Mouse (Mus musculus) hindbrain, embryonic 16.5 days (tissue): ENCODE measurements around the gene Zfp367. TPM values are rescaled to one million over a fixed set of nuclear protein-coding genes. Genes with fewer than 3 reads are reported as not detected.

Experiments
- ATAC-seq: fragments of 200-750 bp; cut with Nextera tagmentation; 2 replicates; pipeline ENCODE4 v1.8.0; 2017; ENCODE audit warnings: moderate TSS enrichment, moderate library complexity
- H3K27ac ChIP-seq: fragments of 300-500 bp; sonication (generic); 2 replicates; pipeline ENCODE4 v1.5.1; 2014; ENCODE audit warnings: low read depth, mild to moderate bottlenecking, control low read depth, low read length, moderate library complexity
- H3K27me3 ChIP-seq: fragments of 300-500 bp; sonication (generic); replicated peaks from 2 replicates; pipeline ENCODE4 v1.6.1; 2014; ENCODE audit warnings: low read length; ENCODE audit not compliant: control insufficient read depth, insufficient read depth
- H3K36me3 ChIP-seq: fragments of 300-500 bp; sonication (generic); 2 replicates; pipeline ENCODE4 v1.6.1; 2014; ENCODE audit warnings: mild to moderate bottlenecking, low read length, moderate library complexity, mixed read lengths; ENCODE audit not compliant: control insufficient read depth, insufficient read depth
- H3K4me1 ChIP-seq: fragments of 300-500 bp; sonication (generic); 2 replicates; pipeline ENCODE4 v1.6.1; 2014; ENCODE audit warnings: low read depth, low read length; ENCODE audit not compliant: control insufficient read depth, insufficient read depth
- H3K4me2 ChIP-seq: fragments of 300-500 bp; sonication (generic); 2 replicates; pipeline ENCODE4 v1.6.1; 2014; ENCODE audit warnings: mild to moderate bottlenecking, low read length, control low read depth, moderate library complexity
- H3K4me3 ChIP-seq: fragments of 300-500 bp; sonication (generic); 2 replicates; pipeline ENCODE4 v1.5.1; 2014; ENCODE audit warnings: mild to moderate bottlenecking, low read length, control low read depth, moderate library complexity
- H3K9ac ChIP-seq: fragments of 300-500 bp; sonication (generic); 2 replicates; pipeline ENCODE4 v1.6.1; 2014; ENCODE audit warnings: low read depth, mild to moderate bottlenecking, control low read depth, low read length, moderate library complexity
- H3K9me3 ChIP-seq: fragments of 300-500 bp; sonication (generic); 2 replicates; pipeline ENCODE4 v1.6.1; 2014; ENCODE audit warnings: mild to moderate bottlenecking, low read length, moderate library complexity; ENCODE audit not compliant: control insufficient read depth
- WGBS: fragments of 180-500 bp; shearing (Covaris S2); extraction: QIAGEN DNeasy Blood & Tissue Kit; methylation state at CpG from one replicate; pipeline ENCODE4 v1.1.7; 2014; 5-methylcytosine and 5-hydroxymethylcytosine counted together
- polyA plus RNA-seq: library from polyadenylated mRNA; unstranded; fragments of >200 nt; fragmentation: Nextera tagmentation; extraction: Ambion mirVana; gene quantifications from 2 replicates; pipeline ENCODE4 v1.2.1, GENCODE M21; 2015

The Zfp367 gene
- polyA plus RNA-seq = 6.2 and 7.3 TPM in 2 replicates

DNA sequence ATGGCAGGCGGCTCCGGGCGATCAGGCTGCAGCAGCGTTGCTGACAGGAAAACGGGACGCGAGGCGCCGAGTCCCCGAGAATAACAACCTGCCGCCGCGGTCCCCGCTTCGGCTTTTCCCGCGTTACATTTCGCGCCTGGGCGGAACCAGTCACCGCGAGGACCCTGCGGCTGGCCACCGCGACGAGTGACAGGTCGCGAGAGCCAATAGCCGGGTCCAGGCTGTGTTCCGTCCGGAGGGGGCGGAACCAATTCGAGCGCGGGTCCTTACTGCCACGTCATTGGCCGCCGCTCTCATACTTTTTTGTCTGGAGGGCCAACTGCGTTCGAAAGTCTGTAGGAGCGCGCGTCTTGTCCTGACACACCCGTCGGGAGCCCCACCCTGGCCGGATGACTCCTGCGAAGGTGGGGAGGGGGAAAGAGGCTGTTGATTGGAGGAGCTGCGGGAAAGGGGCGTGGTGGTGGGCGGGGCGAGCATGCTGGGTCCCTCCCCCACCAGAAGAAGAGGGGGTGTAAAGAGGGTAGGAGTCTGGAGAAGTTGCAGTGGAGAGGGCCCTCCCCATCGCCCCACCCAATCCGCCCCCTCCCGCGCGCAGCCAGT is at the start of gene Zfp367:
Gene Zfp367 (minus strand): TSS at position 120 of the 600 bp plus-strand sequence.
- WGBS = under 1% methylated on average over 53 of the region's 56 CpGs

DNA sequence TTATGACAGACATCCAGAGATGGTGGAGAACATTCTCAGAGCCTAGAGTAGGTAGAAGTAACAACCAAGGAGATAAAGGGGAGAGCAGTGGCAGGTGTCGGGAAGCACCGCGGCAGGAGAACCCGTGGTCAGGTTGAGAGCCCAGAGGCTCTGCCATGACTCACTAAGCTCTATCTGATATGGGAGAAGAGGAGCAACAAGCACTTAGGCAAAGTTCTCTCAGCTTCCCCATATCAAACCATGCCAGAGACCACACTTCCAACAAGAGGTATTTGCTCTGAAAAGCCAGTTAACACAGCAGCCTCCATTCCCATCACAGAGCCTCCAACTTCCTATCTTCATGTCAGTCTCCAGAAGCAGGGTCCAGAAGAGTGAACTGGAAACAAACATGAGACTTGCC is 47.9 kb upstream of the Zfp367 start:
- no peaks in the 10 kb centered on the region for H3K9me3 ChIP-seq
- H3K4me2 ChIP-seq = no peak overlapping the region
- ATAC-seq = no peak
- WGBS = 92% methylated on average over 4 of the region's 4 CpGs
- no peak overlapping the region for H3K4me3 ChIP-seq
- no peak overlapping the region for H3K9ac ChIP-seq
- no peaks in the 10 kb centered on the region for H3K27me3 ChIP-seq
- no peak overlapping the region for H3K27ac ChIP-seq
- H3K36me3 ChIP-seq = peaks cover 3% of the 10 kb centered on the region; the same call in 1 of the 2 replicates
- no peaks in the 10 kb centered on the region for H3K4me1 ChIP-seq

More for the DNA sequence above, at the start of gene Zfp367:
- H3K27me3 ChIP-seq = no peaks in the 10 kb centered on the region; the same call in 1 of the 2 replicates
- H3K27ac ChIP-seq = peak within 1 kb of the TSS; percentile 40
- no peaks in the 10 kb centered on the region for H3K9me3 ChIP-seq
- no peaks in the 10 kb centered on the region for H3K36me3 ChIP-seq
- peak within 1 kb of the TSS; percentile 86 for H3K4me3 ChIP-seq
- peaks cover 10% of the 10 kb centered on the region for H3K4me1 ChIP-seq
- H3K4me2 ChIP-seq = peak within 1 kb of the TSS; percentile 89
- ATAC-seq = peak; percentile 99
- peak within 1 kb of the TSS; percentile 76 for H3K9ac ChIP-seq

DNA sequence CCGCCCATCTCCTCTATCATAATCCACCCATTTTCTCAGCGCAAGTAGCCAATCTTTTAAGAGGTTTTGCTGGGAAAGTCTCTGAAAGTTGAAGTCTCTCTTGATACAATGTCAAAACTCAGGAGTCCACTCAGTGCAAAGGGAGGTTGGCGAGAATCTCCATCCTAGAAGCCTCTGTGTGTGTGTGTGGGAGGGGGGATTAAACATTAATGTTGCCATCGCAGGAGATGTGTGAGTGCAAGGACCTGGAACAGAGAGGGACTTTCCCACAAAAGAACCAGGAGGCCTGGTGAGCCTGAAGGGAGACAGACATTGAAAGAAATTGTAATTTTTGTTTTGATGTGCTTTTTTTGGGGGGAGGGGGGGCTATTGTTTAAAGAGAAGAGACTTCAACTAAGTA is 45.3 kb upstream of the Zfp367 start:
- H3K9me3 ChIP-seq = no peaks in the 10 kb centered on the region
- H3K4me1 ChIP-seq = no peaks in the 10 kb centered on the region
- 88% methylated on average over 4 of the region's 4 CpGs for WGBS
- H3K4me2 ChIP-seq = no peak overlapping the region
- no peak for ATAC-seq
- H3K27me3 ChIP-seq = no peaks in the 10 kb centered on the region
- no peak overlapping the region for H3K4me3 ChIP-seq
- H3K9ac ChIP-seq = no peak overlapping the region
- no peak overlapping the region for H3K27ac ChIP-seq
- peaks cover 3% of the 10 kb centered on the region; the same call in 1 of the 2 replicates for H3K36me3 ChIP-seq

DNA sequence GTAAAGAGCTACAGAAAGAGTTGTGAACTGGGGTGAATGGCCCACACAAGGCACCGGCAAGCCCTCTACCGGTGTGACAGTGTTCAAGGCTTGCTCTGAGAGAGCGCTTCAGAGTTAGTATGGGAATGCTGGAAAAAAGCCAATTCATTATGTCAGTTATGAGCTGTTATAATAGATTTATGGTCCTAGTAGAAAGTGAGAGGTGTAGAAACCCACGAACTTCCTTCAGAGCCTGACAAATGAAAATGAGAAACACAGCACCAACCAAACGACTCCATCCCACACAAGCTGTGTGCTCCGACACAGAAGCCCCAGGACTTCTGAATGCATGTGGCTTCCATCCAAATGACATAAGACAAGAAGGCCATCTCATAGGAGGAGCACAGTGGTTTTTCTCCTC is 44.9 kb upstream of the Zfp367 start:
- Histone ChIP-seq H3K9me3 (no peaks in the 10 kb centered on the region), H3K9ac (no peak overlapping the region), H3K4me3 (no peak overlapping the region), H3K4me1 (no peaks in the 10 kb centered on the region), H3K27me3 (no peaks in the 10 kb centered on the region), H3K27ac (no peak overlapping the region), H3K4me2 (no peak overlapping the region), H3K36me3 (peaks cover 3% of the 10 kb centered on the region; the same call in 1 of the 2 replicates)
- ATAC-seq = no peak
- WGBS = 80% methylated on average over 6 of the region's 6 CpGs

DNA sequence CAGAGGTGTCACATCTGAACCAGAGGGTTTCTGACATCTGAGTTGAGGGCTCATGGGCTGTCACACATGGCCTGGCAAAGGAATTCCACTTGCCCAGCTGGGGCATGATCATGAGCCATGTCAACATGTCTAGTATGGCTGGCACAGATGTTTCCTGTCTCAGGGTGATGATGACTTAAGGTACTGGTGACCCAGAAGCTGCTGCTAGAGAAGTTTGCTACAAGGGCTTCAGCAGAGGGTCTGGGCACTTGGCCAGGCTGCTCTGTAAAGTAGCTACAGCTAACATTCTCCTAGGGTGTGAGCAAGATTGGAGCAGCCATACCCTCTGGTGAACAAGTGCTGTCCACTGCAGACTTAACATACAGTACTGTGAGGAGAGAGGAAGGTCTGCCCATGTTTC is 34.1 kb upstream of the Zfp367 start:
- no peak for ATAC-seq
- Histone ChIP-seq H3K9ac (no peak overlapping the region), H3K27me3 (no peaks in the 10 kb centered on the region), H3K4me1 (no peaks in the 10 kb centered on the region), H3K9me3 (no peaks in the 10 kb centered on the region), H3K4me3 (no peak overlapping the region), H3K36me3 (peaks cover 22% of the 10 kb centered on the region), H3K27ac (no peak overlapping the region), H3K4me2 (no peak overlapping the region)

DNA sequence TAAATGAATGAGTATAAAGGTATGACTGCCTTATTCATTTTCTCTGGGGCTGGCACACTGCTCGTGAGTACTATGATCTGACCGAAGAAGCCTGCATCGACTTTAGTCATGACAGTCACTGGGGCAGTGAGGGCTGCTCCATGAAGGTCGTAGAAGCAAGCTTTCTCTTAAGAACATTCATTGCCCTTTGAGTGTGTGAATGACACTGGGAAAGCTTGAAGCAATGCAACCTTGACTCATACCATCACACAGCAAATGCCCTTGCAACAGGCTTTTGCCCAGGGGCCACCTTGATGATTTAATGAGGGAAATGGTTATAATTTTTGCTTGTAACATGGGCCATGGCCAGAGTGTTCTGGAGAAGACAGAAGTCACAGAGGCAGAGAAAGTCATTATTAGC is 33.5 kb upstream of the Zfp367 start:
- H3K4me1 ChIP-seq = no peaks in the 10 kb centered on the region
- no peaks in the 10 kb centered on the region for H3K27me3 ChIP-seq
- peaks cover 27% of the 10 kb centered on the region for H3K36me3 ChIP-seq
- WGBS = 97% methylated on average over 4 of the region's 4 CpGs
- H3K9ac ChIP-seq = no peak overlapping the region
- no peak overlapping the region for H3K4me3 ChIP-seq
- H3K4me2 ChIP-seq = no peak overlapping the region
- no peak overlapping the region for H3K27ac ChIP-seq
- ATAC-seq = no peak
- H3K9me3 ChIP-seq = no peaks in the 10 kb centered on the region

DNA sequence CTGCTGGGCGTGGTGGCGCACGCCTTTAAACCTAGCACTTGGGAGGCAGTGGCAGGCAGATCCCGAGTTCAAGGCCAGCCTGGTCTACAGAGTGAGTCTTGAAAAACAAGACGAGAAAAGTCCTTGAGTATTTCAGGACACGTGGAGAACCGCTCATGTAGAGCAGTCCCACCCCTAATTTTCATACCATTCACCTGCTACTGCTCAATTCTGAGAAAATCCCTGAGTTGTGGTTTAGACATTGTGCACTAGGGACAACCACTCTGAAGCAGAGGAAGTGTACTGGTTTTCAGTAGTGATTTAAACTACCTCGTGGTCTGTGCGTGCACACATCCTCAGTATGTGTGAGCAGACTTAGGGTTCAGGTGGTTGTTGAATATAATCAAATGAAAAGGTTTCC is 32.6 kb upstream of the Zfp367 start:
- no peak for ATAC-seq
- no peaks in the 10 kb centered on the region for H3K9me3 ChIP-seq

DNA sequence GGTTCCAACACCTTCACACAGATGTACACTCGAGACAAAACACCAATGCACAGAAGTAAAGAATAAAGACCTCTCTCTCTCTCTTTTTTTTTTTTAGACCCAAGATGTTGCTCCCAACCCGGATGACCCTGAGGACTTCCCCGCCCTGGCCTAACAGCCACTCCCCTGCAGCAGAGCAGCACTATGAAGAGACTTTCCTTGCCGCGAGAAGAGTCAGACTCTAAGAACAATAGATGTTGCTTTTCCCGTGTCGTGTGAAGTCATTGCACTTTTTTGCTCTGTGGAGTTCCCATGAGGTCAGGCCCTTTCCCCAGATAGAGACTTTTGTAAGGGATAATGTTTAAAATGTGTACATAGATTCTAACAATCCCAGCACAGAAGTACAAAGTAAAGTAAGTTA is 32.2 kb upstream of the Zfp367 start:
- no peak overlapping the region for H3K4me2 ChIP-seq
- no peaks in the 10 kb centered on the region for H3K27me3 ChIP-seq
- no peaks in the 10 kb centered on the region for H3K4me1 ChIP-seq
- no peak for ATAC-seq
- no peak overlapping the region for H3K9ac ChIP-seq
- H3K9me3 ChIP-seq = no peaks in the 10 kb centered on the region
- H3K36me3 ChIP-seq = peaks cover 27% of the 10 kb centered on the region
- no peak overlapping the region for H3K4me3 ChIP-seq
- no peak overlapping the region for H3K27ac ChIP-seq
- WGBS = 73% methylated on average over 7 of the region's 7 CpGs

More for the DNA sequence above, 32.6 kb upstream of the Zfp367 start:
- Histone ChIP-seq H3K4me3 (no peak overlapping the region), H3K36me3 (peaks cover 27% of the 10 kb centered on the region), H3K4me1 (no peaks in the 10 kb centered on the region), H3K27me3 (no peaks in the 10 kb centered on the region), H3K27ac (no peak overlapping the region), H3K9ac (no peak overlapping the region), H3K4me2 (no peak overlapping the region)
- WGBS = 95% methylated on average over 9 of the region's 9 CpGs

DNA sequence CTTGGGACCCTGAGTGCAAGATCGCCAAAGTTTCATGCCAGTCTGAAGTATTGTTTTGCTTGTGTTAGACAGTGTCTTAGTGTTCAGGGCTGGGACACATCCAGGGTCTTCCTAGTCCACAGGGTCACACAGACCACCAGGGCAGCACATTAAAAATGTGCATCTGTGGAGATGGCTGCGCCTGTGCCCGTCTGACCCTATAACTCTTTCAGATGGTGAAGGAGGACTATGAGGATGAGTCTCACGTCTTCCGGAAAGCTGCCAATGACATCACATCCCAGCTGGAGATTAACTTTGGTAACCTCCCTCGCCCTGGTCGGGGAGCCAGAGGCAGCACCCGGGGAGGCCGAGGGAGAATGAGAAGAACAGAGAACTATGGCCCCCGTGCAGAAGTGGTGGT is 31.4 kb upstream of the Zfp367 start:
- no peaks in the 10 kb centered on the region for H3K27me3 ChIP-seq
- ATAC-seq = no peak
- H3K27ac ChIP-seq = no peak overlapping the region
- H3K9ac ChIP-seq = no peak overlapping the region
- no peak overlapping the region for H3K4me3 ChIP-seq
- no peaks in the 10 kb centered on the region for H3K9me3 ChIP-seq
- 85% methylated on average over 10 of the region's 10 CpGs for WGBS
- no peak overlapping the region for H3K4me2 ChIP-seq
- peaks cover 27% of the 10 kb centered on the region for H3K36me3 ChIP-seq
- no peaks in the 10 kb centered on the region for H3K4me1 ChIP-seq
